Mouse (Mus musculus) monocyte, adult 59 days (primary cell): ENCODE measurements around the gene Il23r. TPM values are rescaled to one million over a fixed set of nuclear protein-coding genes. Genes with fewer than 3 reads are reported as not detected.

Experiments
- total RNA-seq, 2 experiments: library from RNA; stranded (reverse); gene quantifications; one replicate each; pipeline ENCODE4 v1.2.4; 2023

Gene Il23r
- total RNA-seq = under 1 TPM; 0.39 to 0.58 TPM

GRCm38 (mm10) chr6:67491755-67492154 lies at the start of gene Il23r:
Gene Il23r, minus strand, starts transcription at chr6:67491855.

GRCm38 (mm10) chr6:67535777-67536054 lies 44.1 kb upstream of the Il23r start, which contains the start of gene Tacstd2:
Gene Tacstd2, minus strand, starts transcription at chr6:67535796.

GRCm38 (mm10) chr6:67375982-67376391 lies 115.7 kb downstream of the Il23r start, which contains the start of gene Il12rb2:
Gene Il12rb2, minus strand, starts transcription at chr6:67376188.

Other genes starting within 250 kb of the Il23r start
- 10 to 100 TPM; 25.3 to 30.2 TPM for gene Il12rb2, start 115.7 kb downstream of the Il23r start, total RNA-seq
- 1 to 10 TPM; 1.1 TPM for gene Tacstd2, start 43.9 kb upstream of the Il23r start, total RNA-seq